Mouse (Mus musculus) spleen, adult 2 months (tissue): ENCODE data around the gene Il11ra1.

Source experiments
- CTCF ChIP-seq: fragments of 200-500 bp; IDR thresholded peaks from 2 replicates; pipeline ENCODE4 v1.5.1; 2011; ENCODE audit warnings: mild to moderate bottlenecking, inconsistent platforms; ENCODE audit not compliant: insufficient read depth, insufficient read length, insufficient replicate concordance; ENCODE audit errors: extremely low read depth
- POLR2A ChIP-seq: fragments of 200-500 bp; IDR thresholded peaks from 2 replicates; pipeline ENCODE4 v1.6.1; 2011; ENCODE audit warnings: low read depth, low read length, inconsistent platforms

DNA sequence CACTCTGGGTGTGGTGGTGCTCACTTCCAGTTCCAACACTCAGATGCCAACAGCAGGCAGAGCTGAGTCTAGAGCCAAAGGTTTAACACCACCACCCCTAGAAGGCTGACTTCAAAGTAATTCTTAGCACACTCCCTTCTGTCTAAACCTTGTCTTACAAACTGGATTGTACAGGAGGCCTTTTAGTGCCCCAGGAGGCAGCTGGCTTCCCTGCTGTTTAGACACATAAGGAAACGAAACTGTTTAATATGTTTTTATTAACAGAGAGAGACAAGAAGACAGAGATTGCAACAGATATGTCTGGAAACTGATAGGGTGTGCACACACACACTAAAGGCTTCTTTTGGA, 38.4 kb downstream of the Il11ra1 start:
- TF ChIP-seq CTCF (no peak), POLR2A (no peak)
